Mouse (Mus musculus) right cerebral cortex, postnatal 36 days (tissue): Measurements from ENCODE around the gene Defb5.
"Not testable (repeated sequence)": the region's sequence is repeated elsewhere in the genome, so short reads cannot be mapped to it uniquely, and the experiment has no call there.

Experiments
- DNase-seq, 2 experiments: peaks; one replicate each; pipeline ENCODE4 v3.0.0; 2022; ENCODE audit warnings: low spot score in 2 of 2, mixed read lengths in 1 of 2

Gene Defb5

DNA sequence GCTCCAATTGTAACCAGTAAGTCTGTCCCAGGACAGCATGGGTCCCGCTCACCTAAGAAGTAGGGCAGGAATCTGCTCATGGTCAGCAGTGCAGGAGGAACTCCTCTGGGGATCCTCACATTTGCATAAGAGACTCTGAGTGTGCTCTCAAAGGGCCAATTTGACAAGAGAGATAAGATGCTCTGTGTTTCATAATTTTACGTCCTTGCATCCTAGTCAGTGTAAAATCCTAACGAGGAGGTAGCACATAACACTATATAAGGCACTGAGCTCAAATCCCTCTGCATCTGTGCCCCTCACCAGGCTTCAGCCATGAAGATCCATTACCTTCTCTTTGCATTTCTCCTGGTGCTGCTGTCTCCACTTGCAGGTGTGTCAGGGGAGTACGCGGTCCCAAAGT lies at the start of gene Defb5:
Defb5 (plus strand) TSS at position 301 of the 400 bp plus-strand sequence.
- no peak for DNase-seq

DNA sequence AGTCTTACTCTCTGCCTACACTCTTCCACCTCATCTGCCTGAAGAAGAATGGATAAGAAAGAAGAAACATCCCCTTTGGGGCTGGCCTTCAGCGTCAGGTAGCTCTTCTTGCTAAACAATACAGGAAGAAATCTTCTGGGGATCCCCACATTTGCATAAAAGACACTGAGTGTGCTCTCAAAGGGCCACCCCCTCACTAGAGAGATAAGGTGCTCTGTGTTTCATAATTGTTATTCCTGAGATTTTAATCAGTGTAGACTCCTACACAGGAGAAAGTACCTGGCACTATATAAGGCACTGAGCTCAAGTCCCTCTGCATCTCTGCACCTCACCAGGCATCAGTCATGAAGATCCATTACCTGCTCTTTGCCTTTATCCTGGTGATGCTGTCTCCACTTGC lies 22.2 kb upstream of the Defb5 start, which contains the start of gene Defb6:
Defb6 (plus strand) TSS at position 318 of the 400 bp plus-strand sequence.
- no peak for DNase-seq

DNA sequence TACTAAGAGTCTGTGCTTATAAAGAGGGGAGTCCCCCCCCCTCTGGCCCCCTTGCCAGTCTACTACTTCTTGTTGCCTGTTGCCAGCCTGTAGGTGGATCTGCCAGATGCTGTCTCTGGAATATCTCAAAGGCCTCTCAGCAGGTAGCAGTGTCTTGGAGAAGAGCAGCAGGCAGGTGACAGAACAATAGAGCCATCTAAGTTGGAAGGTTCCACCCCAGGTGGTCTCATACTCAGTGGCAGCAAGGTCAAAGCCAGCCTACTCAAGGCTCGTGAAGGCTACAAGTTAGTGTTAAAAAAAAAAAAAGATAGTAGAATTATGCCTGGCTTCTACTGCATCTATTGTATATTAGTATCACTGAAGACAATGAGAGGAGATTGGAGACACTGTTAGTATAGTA lies 9.3 kb upstream of the Defb5 start:
- no peak for DNase-seq

DNA sequence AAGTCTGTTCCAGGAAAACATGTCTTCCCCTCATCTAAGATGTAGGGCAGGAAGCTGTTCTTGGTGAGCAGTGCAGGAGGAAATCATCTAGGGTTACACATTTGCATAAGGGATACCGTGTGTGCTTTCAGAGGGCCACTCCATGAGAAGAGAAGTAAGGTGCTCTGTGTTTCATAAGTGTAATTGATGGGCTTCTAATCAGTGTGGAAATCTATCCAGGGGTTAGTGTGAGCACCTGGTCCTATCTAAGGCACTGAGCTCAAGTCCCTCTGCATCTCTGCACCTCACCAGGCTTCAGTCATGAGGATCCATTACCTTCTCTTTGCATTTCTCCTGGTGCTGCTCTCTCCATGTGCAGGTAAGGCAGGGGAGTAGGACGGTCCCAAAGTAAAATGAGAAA lies 7.8 kb upstream of the Defb5 start, which contains the start of gene Defb46:
Defb46 (plus strand) TSS at position 301 of the 400 bp plus-strand sequence.
- no peak for DNase-seq

DNA sequence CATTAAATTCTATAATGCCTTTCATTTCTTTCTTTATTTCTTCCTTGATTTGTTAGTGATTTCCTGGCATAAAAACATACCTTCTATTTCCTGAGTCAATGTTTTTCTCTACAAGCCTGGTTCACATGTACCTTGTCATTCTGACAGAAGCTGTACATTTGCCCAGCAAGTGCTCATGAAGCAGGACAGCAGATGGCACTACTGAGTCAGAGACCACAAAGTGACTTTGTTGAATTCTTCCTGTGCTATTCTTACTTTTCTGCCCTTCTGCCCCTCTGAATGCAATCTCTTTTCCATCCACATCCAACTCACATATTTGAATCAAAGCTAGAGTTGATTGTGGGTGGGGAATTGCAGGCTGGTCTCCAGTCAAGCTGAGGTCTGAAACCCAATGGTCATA lies 10.8 kb downstream of the Defb5 start:
- DNase-seq = no peak

DNA sequence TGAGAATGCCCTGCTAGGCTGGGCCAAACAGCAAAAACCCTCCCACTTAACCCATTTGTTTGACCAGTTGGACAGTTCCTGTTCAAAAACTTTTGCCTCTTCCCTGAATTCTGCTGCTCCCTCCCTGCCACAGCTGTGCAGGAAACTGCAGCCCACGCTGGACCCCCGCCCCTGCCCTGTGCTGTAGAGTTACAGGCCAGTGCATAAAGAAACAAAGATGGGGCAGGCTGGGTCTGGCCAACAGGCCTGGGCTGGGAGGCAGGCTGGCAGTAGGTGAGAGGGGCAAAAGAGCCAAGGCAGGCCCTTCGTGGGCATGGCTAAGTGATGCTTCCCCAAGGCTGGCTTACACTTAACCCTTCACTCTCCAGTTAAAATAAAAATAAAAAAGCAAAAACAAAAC lies 12.3 kb downstream of the Defb5 start:
- no peak for DNase-seq

DNA sequence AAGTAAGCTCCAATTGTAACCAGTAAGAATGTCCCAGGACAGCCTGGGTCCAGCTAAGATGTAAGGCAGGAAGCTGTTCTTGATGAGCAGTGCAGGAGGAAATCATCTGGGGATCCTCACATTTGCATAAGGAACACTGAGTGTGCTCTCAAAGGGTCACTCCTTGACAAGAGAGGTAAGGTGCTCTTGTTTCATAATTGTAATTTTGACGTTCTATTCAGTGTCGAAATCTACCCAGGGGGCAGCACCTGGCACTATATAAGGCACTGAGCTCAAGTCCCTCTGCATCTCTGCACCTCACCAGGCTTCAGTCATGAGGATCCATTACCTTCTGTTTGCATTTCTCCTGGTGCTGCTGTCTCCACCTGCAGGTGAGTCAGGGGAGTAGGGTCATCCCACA lies 45.7 kb downstream of the Defb5 start, which contains the start of gene Defb3:
Defb3 (plus strand) TSS at position 301 of the 400 bp plus-strand sequence.
- DNase-seq = not testable (repeated sequence)

DNA sequence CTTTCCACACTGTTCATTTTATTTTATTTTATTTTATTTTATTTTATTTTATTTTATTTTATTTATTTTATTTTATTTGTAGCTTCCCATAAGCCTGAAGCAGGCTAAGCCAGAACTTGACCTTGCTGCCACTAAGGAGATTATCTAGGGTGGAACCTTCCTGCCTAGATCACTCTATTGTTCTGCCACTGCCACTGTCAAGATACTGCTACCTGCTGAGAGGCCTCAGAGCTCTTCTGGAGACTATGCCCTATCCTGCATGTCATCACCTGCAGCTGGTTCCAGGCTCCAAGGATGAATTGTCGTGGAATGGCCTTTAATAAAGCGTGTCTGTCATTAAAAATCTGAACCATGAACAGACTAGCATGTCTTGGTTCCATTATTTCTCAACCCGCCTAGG lies 51.0 kb downstream of the Defb5 start:
- not testable (repeated sequence) for DNase-seq
